Mouse (Mus musculus) ES-E14 (cell line): Measurements from ENCODE around the gene Ghrhr.

Source experiments
- MAFK ChIP-seq: IDR thresholded peaks from 2 replicates; pipeline ENCODE4 v1.6.1; 2014; ENCODE audit warnings: mild to moderate bottlenecking, low read depth, low read length, inconsistent platforms; ENCODE audit not compliant: insufficient read depth
- ZC3H11A ChIP-seq: IDR thresholded peaks from 2 replicates; pipeline ENCODE4 v1.6.1; 2012; ENCODE audit warnings: low read depth, mild to moderate bottlenecking, inconsistent platforms, low read length, borderline replicate concordance

GRCm38 (mm10) chr6:55357636-55358031, 18.5 kb upstream of the Ghrhr start:
- TF ChIP-seq MAFK, result no peak
- TF ChIP-seq ZC3H11A, result no peak
